Mouse (Mus musculus): ENCODE measurements around the gene Dtnb. TPM values are rescaled to one million over a fixed set of nuclear protein-coding genes. Genes with fewer than 3 reads are reported as not detected.

The Dtnb gene
- polyA plus RNA-seq, 1 experiment from 2014 or later: 47.2 TPM

GRCm38 (mm10) chr12:3817566-3817965 is 245.4 kb downstream of the Dtnb start:
- peaks cover 8% of the 10 kb centered on the region; the same call in 1 of the 2 replicates for H3K36me3 ChIP-seq
- H3K4me3 ChIP-seq (replicated peaks): no peak overlapping the region
- H3K4me1 ChIP-seq: peaks cover 72% of the 10 kb centered on the region
- no peak overlapping the region for H3K4me2 ChIP-seq
- no peak overlapping the region for H3K27ac ChIP-seq
- no peak for ATAC-seq (replicated peaks; ENCODE audit: low FRiP score)
- H3K27me3 ChIP-seq: no peaks in the 10 kb centered on the region
- no peak overlapping the region for H3K9ac ChIP-seq
- no peaks in the 10 kb centered on the region for H3K9me3 ChIP-seq (replicated peaks)
- WGBS: 84% methylated on average over 5 of the region's 5 CpGs

- Histone ChIP-seq H3K4me1 (peaks cover 81% of the 10 kb centered on the region), H3K27ac (no peak overlapping the region), H3K4me2 (no peak overlapping the region), H3K4me3 (replicated peaks) (no peak overlapping the region), H3K27me3 (no peaks in the 10 kb centered on the region), H3K9ac (no peak overlapping the region), H3K9me3 (replicated peaks) (no peaks in the 10 kb centered on the region), H3K36me3 (peaks cover 8% of the 10 kb centered on the region; the same call in 1 of the 2 replicates)
- 52% methylated on average over 4 of the region's 4 CpGs for WGBS
- no peak for ATAC-seq (replicated peaks; ENCODE audit: low FRiP score)
Measured at GRCm38 (mm10) chr12:3819899-3820298, 247.7 kb downstream of the Dtnb start.

GRCm38 (mm10) chr12:3823408-3823807 is 251.2 kb downstream of the Dtnb start:
- Histone ChIP-seq H3K9ac (no peak overlapping the region), H3K4me1 (peaks cover 64% of the 10 kb centered on the region), H3K4me2 (no peak overlapping the region), H3K27ac (0 out of 2 replicates have a peak overlapping the region, but pooled peaks have one; percentile 9), H3K27me3 (no peaks in the 10 kb centered on the region), H3K9me3 (replicated peaks) (no peaks in the 10 kb centered on the region), H3K36me3 (no peaks in the 10 kb centered on the region), H3K4me3 (replicated peaks) (no peak overlapping the region)
- WGBS: 75% methylated on average over 5 of the region's 5 CpGs
- ATAC-seq (replicated peaks; ENCODE audit: low FRiP score): no peak

- no peaks in the 10 kb centered on the region for H3K27me3 ChIP-seq
- H3K36me3 ChIP-seq: peaks cover 6% of the 10 kb centered on the region
- no peak overlapping the region for H3K9ac ChIP-seq
- no peaks in the 10 kb centered on the region for H3K9me3 ChIP-seq (replicated peaks)
- H3K4me2 ChIP-seq: no peak overlapping the region
- 71% methylated on average over 5 of the region's 5 CpGs for WGBS
- peaks cover 48% of the 10 kb centered on the region for H3K4me1 ChIP-seq
- H3K4me3 ChIP-seq (replicated peaks): no peak overlapping the region
- peak overlapping the region; percentile 7 for H3K27ac ChIP-seq
- ATAC-seq (replicated peaks; ENCODE audit: low FRiP score): no peak
Measured at GRCm38 (mm10) chr12:3824906-3825713, 252.9 kb downstream of the Dtnb start.

GRCm38 (mm10) chr12:3825714-3826080 is 253.5 kb downstream of the Dtnb start:
- H3K9ac ChIP-seq: no peak overlapping the region
- H3K9me3 ChIP-seq (replicated peaks): no peaks in the 10 kb centered on the region
- H3K4me2 ChIP-seq: 0 out of 2 replicates have a peak overlapping the region, but pooled peaks have one; percentile 4
- peak; percentile 24; the same call in 1 of the 2 replicates for ATAC-seq (replicated peaks; ENCODE audit: low FRiP score)
- 50% methylated on average over 12 of the region's 12 CpGs for WGBS
- peaks cover 42% of the 10 kb centered on the region for H3K4me1 ChIP-seq
- no peak overlapping the region for H3K4me3 ChIP-seq (replicated peaks)
- H3K27ac ChIP-seq: peak overlapping the region; percentile 7
- H3K36me3 ChIP-seq: peaks cover 9% of the 10 kb centered on the region
- no peaks in the 10 kb centered on the region for H3K27me3 ChIP-seq

DNA sequence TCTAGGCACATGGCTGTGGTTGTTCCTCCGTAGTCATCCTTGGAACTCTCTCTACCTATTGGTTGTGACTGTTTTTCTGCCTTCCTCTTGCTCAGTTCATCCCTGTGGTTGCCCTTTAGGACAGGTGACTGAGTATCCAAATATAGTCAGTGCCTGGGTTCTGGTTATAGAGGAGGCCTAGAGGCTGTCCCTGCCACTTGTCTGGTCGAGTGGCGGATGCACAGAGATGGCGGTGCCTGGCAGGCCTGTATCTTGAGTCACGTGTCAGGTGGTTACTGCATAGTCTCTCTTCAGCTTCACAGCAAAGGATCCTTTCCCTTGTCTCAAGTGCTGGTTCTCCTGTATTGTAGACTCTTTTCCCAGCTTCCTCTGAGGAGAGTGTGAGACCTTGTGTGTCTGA is 255.6 kb downstream of the Dtnb start:
- no peak overlapping the region for H3K4me3 ChIP-seq (replicated peaks)
- no peak overlapping the region for H3K27ac ChIP-seq
- H3K4me2 ChIP-seq: no peak overlapping the region
- no peak for ATAC-seq (replicated peaks; ENCODE audit: low FRiP score)
- H3K27me3 ChIP-seq: no peaks in the 10 kb centered on the region
- H3K4me1 ChIP-seq: peaks cover 49% of the 10 kb centered on the region
- no peak overlapping the region for H3K9ac ChIP-seq
- H3K9me3 ChIP-seq (replicated peaks): no peaks in the 10 kb centered on the region
- peaks cover 9% of the 10 kb centered on the region for H3K36me3 ChIP-seq
- WGBS: 89% methylated on average over 5 of the region's 5 CpGs

Small RNAs within 50 kb of the gene (microRNA-seq; reads per million reads assigned to microRNA genes)
- not detected for gene Gm26050

Other genes with a start within 250 kb of the Dtnb start
- 10.8 and 11.0 TPM in 2 replicates for gene Kif3c, start 207.2 kb upstream of the Dtnb start, polyA plus RNA-seq (2015; fragmentation: Nextera tagmentation; extraction: Ambion mirVana)
- 19.1 and 20.0 TPM in 2 replicates for gene Asxl2, start 145.5 kb upstream of the Dtnb start, polyA plus RNA-seq (2015; fragmentation: Nextera tagmentation; extraction: Ambion mirVana)
- gene Dnmt3a, start 233.6 kb downstream of the Dtnb start, polyA plus RNA-seq (2015; fragmentation: Nextera tagmentation; extraction: Ambion mirVana): 124 and 132 TPM in 2 replicates

All from kidney, embryonic 15.5 days (tissue).